Mouse (Mus musculus): ENCODE results near the gene Gale. TPM values are rescaled to one million over a fixed set of nuclear protein-coding genes. Genes with fewer than 3 reads are reported as not detected.
A peak's percentile ranks its signal among the peaks of the same experiment; 100 is the strongest.
"Not testable (repeated sequence)": the region's sequence is repeated elsewhere in the genome, so short reads cannot be mapped to it uniquely, and the experiment has no call there.

Gene Gale
- polyA plus RNA-seq, 1 experiment from 2014 or later: 24.5 TPM

- ATAC-seq (replicated peaks; ENCODE audit: extremely low read depth, insufficient read depth, low FRiP score): no peak
- Histone ChIP-seq H3K4me2 (ENCODE audit: low read depth, low read length) (no peak overlapping the region), H3K9me3 (replicated peaks; ENCODE audit: control insufficient read depth, low read length) (no peaks in the 10 kb centered on the region), H3K4me1 (ENCODE audit: control insufficient read depth, insufficient read depth, low read length) (no peaks in the 10 kb centered on the region), H3K9ac (ENCODE audit: low read length) (no peak overlapping the region; the same call in 1 of the 2 replicates), H3K36me3 (ENCODE audit: control insufficient read depth, insufficient read depth) (peaks cover 8% of the 10 kb centered on the region), H3K27me3 (ENCODE audit: control insufficient read depth, insufficient read depth, low read length) (no peaks in the 10 kb centered on the region), H3K4me3 (ENCODE audit: low read length) (no peak overlapping the region), H3K27ac (ENCODE audit: low read length) (peak overlapping the region; percentile 63)
- 60% methylated on average over 5 of the region's 5 CpGs for WGBS
These were observed 28.0 kb upstream of the Gale start for GRCm38 (mm10) chr4:135935502-135935901.

DNA sequence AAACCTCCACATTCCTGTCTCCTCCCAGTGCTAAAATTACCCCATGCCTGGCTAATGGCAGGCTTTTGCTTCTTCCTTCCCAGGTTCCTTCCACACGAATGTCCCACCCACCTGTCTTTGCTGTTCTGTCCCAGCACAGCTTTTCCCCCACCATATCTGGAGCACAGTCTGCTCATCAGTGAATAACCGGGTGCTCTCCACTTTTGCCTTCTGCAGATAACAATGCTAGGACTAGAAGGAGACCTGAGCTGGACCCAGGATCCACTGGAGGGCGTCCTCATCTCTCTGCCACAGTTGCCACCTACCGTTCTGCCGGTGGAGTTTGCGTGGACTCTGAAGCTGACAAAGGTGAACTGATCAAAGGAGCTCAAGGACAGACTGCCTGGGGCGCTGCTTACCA lies 24.7 kb upstream of the Gale start:
- ATAC-seq (replicated peaks; ENCODE audit: extremely low read depth, insufficient read depth, low FRiP score): no peak
- H3K4me3 ChIP-seq (ENCODE audit: low read length): no peak overlapping the region
- H3K27ac ChIP-seq (ENCODE audit: low read length): no peak overlapping the region
- H3K27me3 ChIP-seq (ENCODE audit: control insufficient read depth, insufficient read depth, low read length): no peaks in the 10 kb centered on the region
- H3K4me2 ChIP-seq (ENCODE audit: low read depth, low read length): no peak overlapping the region
- H3K9me3 ChIP-seq (replicated peaks; ENCODE audit: control insufficient read depth, low read length): peaks cover 3% of the 10 kb centered on the region; the same call in 1 of the 2 replicates
- H3K4me1 ChIP-seq (ENCODE audit: control insufficient read depth, insufficient read depth, low read length): peaks cover 8% of the 10 kb centered on the region; the same call in 1 of the 2 replicates
- 76% methylated on average over 7 of the region's 7 CpGs for WGBS
- H3K9ac ChIP-seq (ENCODE audit: low read length): no peak overlapping the region
- H3K36me3 ChIP-seq (ENCODE audit: control insufficient read depth, insufficient read depth): peaks cover 10% of the 10 kb centered on the region

GRCm38 (mm10) chr4:135941026-135941425 lies 22.5 kb upstream of the Gale start:
- WGBS: 80% methylated on average over 8 of the region's 8 CpGs
- H3K4me3 ChIP-seq (ENCODE audit: low read length); H3K9me3 ChIP-seq (replicated peaks; ENCODE audit: control insufficient read depth, low read length); H3K27ac ChIP-seq (ENCODE audit: low read length); H3K9ac ChIP-seq (ENCODE audit: low read length); H3K27me3 ChIP-seq (ENCODE audit: control insufficient read depth, insufficient read depth, low read length); ATAC-seq (replicated peaks; ENCODE audit: extremely low read depth, insufficient read depth, low FRiP score); H3K4me2 ChIP-seq (ENCODE audit: low read depth, low read length): not testable (repeated sequence)
- Histone ChIP-seq H3K4me1 (ENCODE audit: control insufficient read depth, insufficient read depth, low read length) (peaks cover 12% of the 10 kb centered on the region), H3K36me3 (ENCODE audit: control insufficient read depth, insufficient read depth) (peaks cover 10% of the 10 kb centered on the region)

GRCm38 (mm10) chr4:135942193-135942592 lies 21.3 kb upstream of the Gale start:
- ATAC-seq (replicated peaks; ENCODE audit: extremely low read depth, insufficient read depth, low FRiP score): no peak
- no peaks in the 10 kb centered on the region for H3K27me3 ChIP-seq (ENCODE audit: control insufficient read depth, insufficient read depth, low read length)
- H3K9me3 ChIP-seq (replicated peaks; ENCODE audit: control insufficient read depth, low read length): peaks cover 3% of the 10 kb centered on the region; the same call in 1 of the 2 replicates
- no peak overlapping the region for H3K9ac ChIP-seq (ENCODE audit: low read length)
- H3K4me1 ChIP-seq (ENCODE audit: control insufficient read depth, insufficient read depth, low read length): peaks cover 14% of the 10 kb centered on the region
- H3K4me3 ChIP-seq (ENCODE audit: low read length): no peak overlapping the region
- 40% methylated on average over 6 of the region's 6 CpGs for WGBS
- no peak overlapping the region for H3K27ac ChIP-seq (ENCODE audit: low read length)
- no peak overlapping the region for H3K4me2 ChIP-seq (ENCODE audit: low read depth, low read length)
- H3K36me3 ChIP-seq (ENCODE audit: control insufficient read depth, insufficient read depth): peaks cover 10% of the 10 kb centered on the region

DNA sequence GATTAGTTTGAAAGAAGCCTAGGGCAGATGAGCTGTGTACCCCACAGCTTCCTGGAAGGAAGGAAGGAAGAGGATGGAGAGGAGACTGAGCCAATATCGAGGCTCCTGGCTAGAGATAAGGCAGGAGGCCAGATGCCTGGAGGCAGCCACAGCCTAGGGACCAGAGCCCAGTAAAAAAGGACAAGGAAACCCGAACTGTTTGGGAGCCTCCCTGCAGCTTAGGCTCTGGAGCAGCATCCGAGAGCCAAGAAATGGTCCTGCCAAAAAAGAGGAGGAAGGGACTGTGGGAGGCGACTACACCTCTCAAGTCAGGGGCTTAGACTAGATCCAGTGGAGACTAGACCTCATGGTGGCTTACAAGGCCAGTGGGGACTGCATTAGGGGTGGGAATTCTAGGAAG lies 20.1 kb upstream of the Gale start:
- Histone ChIP-seq H3K4me3 (ENCODE audit: low read length) (no peak overlapping the region), H3K4me2 (ENCODE audit: low read depth, low read length) (no peak overlapping the region), H3K27me3 (ENCODE audit: control insufficient read depth, insufficient read depth, low read length) (no peaks in the 10 kb centered on the region), H3K36me3 (ENCODE audit: control insufficient read depth, insufficient read depth) (peaks cover 10% of the 10 kb centered on the region), H3K9ac (ENCODE audit: low read length) (no peak overlapping the region), H3K27ac (ENCODE audit: low read length) (peak overlapping the region; percentile 14; the same call in 1 of the 2 replicates), H3K4me1 (ENCODE audit: control insufficient read depth, insufficient read depth, low read length) (peaks cover 21% of the 10 kb centered on the region), H3K9me3 (replicated peaks; ENCODE audit: control insufficient read depth, low read length) (peaks cover 3% of the 10 kb centered on the region; the same call in 1 of the 2 replicates)
- WGBS: 39% methylated on average over 4 of the region's 4 CpGs
- no peak for ATAC-seq (replicated peaks; ENCODE audit: extremely low read depth, insufficient read depth, low FRiP score)

DNA sequence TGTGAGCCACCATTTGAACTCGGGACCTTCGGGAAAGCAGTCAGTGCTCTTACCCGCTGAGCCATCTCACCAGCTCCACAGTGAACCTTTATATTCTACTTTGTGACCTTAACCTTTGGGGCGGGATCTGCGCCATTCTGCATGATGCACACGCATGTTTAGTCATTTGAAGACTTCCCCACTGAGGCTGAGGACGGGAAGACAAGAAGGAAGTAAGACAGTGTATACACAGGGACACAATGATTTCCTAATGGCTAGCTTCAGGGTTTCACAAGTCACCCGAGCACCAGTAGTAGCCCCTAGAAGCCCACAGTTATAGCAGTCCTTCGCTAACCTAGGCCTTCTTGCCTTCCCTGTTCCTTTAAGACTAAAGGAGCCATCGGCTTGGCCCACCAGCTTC lies 17.8 kb upstream of the Gale start:
- no peak for ATAC-seq (replicated peaks; ENCODE audit: extremely low read depth, insufficient read depth, low FRiP score)
- Histone ChIP-seq H3K4me3 (ENCODE audit: low read length) (peak overlapping the region; percentile 74), H3K27me3 (ENCODE audit: control insufficient read depth, insufficient read depth, low read length) (no peaks in the 10 kb centered on the region), H3K9me3 (replicated peaks; ENCODE audit: control insufficient read depth, low read length) (peaks cover 3% of the 10 kb centered on the region; the same call in 1 of the 2 replicates), H3K36me3 (ENCODE audit: control insufficient read depth, insufficient read depth) (peaks cover 5% of the 10 kb centered on the region), H3K27ac (ENCODE audit: low read length) (peak overlapping the region; percentile 72), H3K4me2 (ENCODE audit: low read depth, low read length) (peak overlapping the region; percentile 89), H3K9ac (ENCODE audit: low read length) (peak overlapping the region; percentile 84), H3K4me1 (ENCODE audit: control insufficient read depth, insufficient read depth, low read length) (peaks cover 27% of the 10 kb centered on the region)
- WGBS: 77% methylated on average over 10 of the region's 10 CpGs

GRCm38 (mm10) chr4:135946278-135946658 lies 17.3 kb upstream of the Gale start, which contains the start of gene Hmgcl:
TSS of gene Hmgcl (plus strand) at chr4:135946448.
- H3K4me2 ChIP-seq (ENCODE audit: low read depth, low read length): peak within 1 kb of the TSS; percentile 89
- ATAC-seq (replicated peaks; ENCODE audit: extremely low read depth, insufficient read depth, low FRiP score): peak; percentile 91
- peak within 1 kb of the TSS; percentile 84 for H3K9ac ChIP-seq (ENCODE audit: low read length)
- H3K27me3 ChIP-seq (ENCODE audit: control insufficient read depth, insufficient read depth, low read length): no peaks in the 10 kb centered on the region
- peaks cover 5% of the 10 kb centered on the region for H3K36me3 ChIP-seq (ENCODE audit: control insufficient read depth, insufficient read depth)
- H3K9me3 ChIP-seq (replicated peaks; ENCODE audit: control insufficient read depth, low read length): peaks cover 3% of the 10 kb centered on the region; the same call in 1 of the 2 replicates
- H3K4me3 ChIP-seq (ENCODE audit: low read length): peak within 1 kb of the TSS; percentile 74
- under 1% methylated on average over 22 of the region's 23 CpGs for WGBS
- H3K4me1 ChIP-seq (ENCODE audit: control insufficient read depth, insufficient read depth, low read length): peaks cover 27% of the 10 kb centered on the region
- peak within 1 kb of the TSS; percentile 72 for H3K27ac ChIP-seq (ENCODE audit: low read length)

DNA sequence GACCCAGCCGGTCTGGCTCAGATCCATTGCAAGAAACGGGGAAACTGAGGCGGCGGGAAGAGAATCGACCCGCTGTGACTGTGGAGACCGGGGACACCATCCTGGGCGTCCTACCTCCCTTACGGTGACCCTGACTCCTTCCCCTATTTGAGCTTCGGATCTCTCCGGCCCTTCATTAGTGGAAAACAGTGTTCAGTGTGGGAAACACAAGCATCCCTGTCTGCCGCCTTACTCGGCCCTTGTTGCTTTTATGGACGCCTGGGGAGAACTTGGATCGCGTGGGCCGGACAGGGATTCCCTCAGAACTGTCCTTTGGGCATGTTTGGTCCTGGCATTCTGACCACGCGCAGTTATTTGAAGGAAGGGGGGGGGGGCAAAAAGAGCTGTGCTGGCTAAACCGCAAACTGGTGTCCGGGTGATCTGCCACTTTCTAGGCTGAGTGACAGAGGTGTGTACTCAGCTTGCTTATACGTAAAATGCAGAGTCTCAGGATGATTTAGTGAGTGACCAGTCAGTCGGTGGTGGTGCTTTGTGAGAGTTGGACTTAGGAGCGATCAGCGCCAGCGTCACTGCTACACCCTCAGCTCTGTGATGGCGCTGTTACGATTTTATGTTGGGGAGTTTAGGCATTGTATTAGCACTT lies 16.7 kb upstream of the Gale start:
- H3K36me3 ChIP-seq (ENCODE audit: control insufficient read depth, insufficient read depth): peaks cover 10% of the 10 kb centered on the region
- ATAC-seq (replicated peaks; ENCODE audit: extremely low read depth, insufficient read depth, low FRiP score): peak; percentile 9; the same call in 1 of the 2 replicates
- 2% methylated on average over 28 of the region's 28 CpGs for WGBS
- peak overlapping the region; percentile 74 for H3K4me3 ChIP-seq (ENCODE audit: low read length)
- H3K27ac ChIP-seq (ENCODE audit: low read length): peak overlapping the region; percentile 62
- peak overlapping the region; percentile 89 for H3K4me2 ChIP-seq (ENCODE audit: low read depth, low read length)
- peak overlapping the region; percentile 84 for H3K9ac ChIP-seq (ENCODE audit: low read length)
- peaks cover 7% of the 10 kb centered on the region; the same call in 1 of the 2 replicates for H3K9me3 ChIP-seq (replicated peaks; ENCODE audit: control insufficient read depth, low read length)
- H3K27me3 ChIP-seq (ENCODE audit: control insufficient read depth, insufficient read depth, low read length): no peaks in the 10 kb centered on the region
- peaks cover 27% of the 10 kb centered on the region for H3K4me1 ChIP-seq (ENCODE audit: control insufficient read depth, insufficient read depth, low read length)

GRCm38 (mm10) chr4:135948142-135948541 lies 15.4 kb upstream of the Gale start:
- Histone ChIP-seq H3K36me3 (ENCODE audit: control insufficient read depth, insufficient read depth) (peaks cover 18% of the 10 kb centered on the region), H3K4me2 (ENCODE audit: low read depth, low read length) (no peak overlapping the region), H3K4me3 (ENCODE audit: low read length) (no peak overlapping the region), H3K27me3 (ENCODE audit: control insufficient read depth, insufficient read depth, low read length) (no peaks in the 10 kb centered on the region), H3K27ac (ENCODE audit: low read length) (no peak overlapping the region), H3K9me3 (replicated peaks; ENCODE audit: control insufficient read depth, low read length) (peaks cover 7% of the 10 kb centered on the region; the same call in 1 of the 2 replicates), H3K9ac (ENCODE audit: low read length) (no peak overlapping the region), H3K4me1 (ENCODE audit: control insufficient read depth, insufficient read depth, low read length) (peaks cover 24% of the 10 kb centered on the region)
- ATAC-seq (replicated peaks; ENCODE audit: extremely low read depth, insufficient read depth, low FRiP score): no peak
- 89% methylated on average over 8 of the region's 8 CpGs for WGBS

Measured in heart, embryonic 16.5 days (tissue).